ENCODE assay signal across 22 mouse cellular contexts in the genomic region with DNA sequence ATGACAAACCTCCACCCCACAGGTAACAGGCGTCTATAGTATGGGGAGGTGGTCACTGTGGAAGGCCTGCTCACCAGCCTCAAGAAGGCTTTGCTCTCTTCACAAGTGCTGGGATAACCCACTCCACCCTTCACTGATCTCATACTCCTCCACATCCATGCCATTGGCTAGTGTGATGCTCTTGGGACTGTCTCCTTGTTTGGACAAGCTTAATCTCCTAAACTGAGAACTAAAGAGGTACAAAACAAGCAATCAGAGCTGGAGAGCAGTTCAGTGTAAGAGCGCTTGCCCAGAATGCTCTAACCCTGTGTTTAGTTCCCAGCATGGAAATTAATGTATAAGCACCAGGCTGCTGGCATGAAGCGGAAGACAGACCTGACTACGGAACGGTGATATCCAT. TPM values are rescaled to one million over a fixed set of nuclear protein-coding genes. Genes with fewer than 3 reads are reported as not detected.
DNase-seq lines count a peak whose midpoint lies in the region; ATAC-seq lines count a peak whose summit lies in the region.
"Had no signal": no experiment of that assay in that cellular context is flagged by ENCODE, and none has a peak within 500 bp of the region (broad histone marks: within the 10 kb centered on the region; RNA-seq: fewer than 3 reads in every experiment).

No protein-coding gene starts in this region.

- no peak for ATAC-seq in midbrain, embryonic 11.5 days (ENCODE audit: low FRiP score)
- no peak for ATAC-seq in midbrain, embryonic 13.5 days
- no peak for ATAC-seq in liver, embryonic 13.5 days (ENCODE audit: low read depth)
- ATAC-seq: activated CD4-positive, CD25-positive, alpha-beta regulatory T cell, adult 4 months; forebrain, postnatal 0 days; hindbrain, postnatal 0 days; Patski had no signal

- WGBS in midbrain, embryonic 11.5 days, result 92% methylated on average over 5 of the region's 5 CpGs
- 93% methylated on average over 5 of the region's 5 CpGs for WGBS in midbrain, embryonic 13.5 days
- 85% methylated on average over 5 of the region's 5 CpGs for WGBS in liver, embryonic 13.5 days (ENCODE audit: insufficient replicate concordance)

- H3K36me3 ChIP-seq in midbrain, embryonic 11.5 days (ENCODE audit: control insufficient read depth, insufficient read depth, low read length), result no peaks in the 10 kb centered on the region
- H3K36me3 ChIP-seq in midbrain, embryonic 13.5 days, result no peaks in the 10 kb centered on the region
- H3K36me3 ChIP-seq in liver, embryonic 13.5 days, result peaks cover 35% of the 10 kb centered on the region
- H3K36me3 ChIP-seq: embryonic facial prominence, embryonic 15.5 days; forebrain, embryonic 12.5 days; heart, embryonic 10.5 days; heart, embryonic 15.5 days; hindbrain, embryonic 13.5 days had no signal

- no peak overlapping the region for H3K27ac ChIP-seq in midbrain, embryonic 11.5 days (ENCODE audit: low read depth, low read length)
- no peak overlapping the region for H3K27ac ChIP-seq in midbrain, embryonic 13.5 days
- H3K27ac ChIP-seq in liver, embryonic 13.5 days, result peak overlapping the region; percentile 97
- H3K27ac ChIP-seq: embryonic facial prominence, embryonic 15.5 days; forebrain, embryonic 12.5 days; heart, embryonic 10.5 days; heart, embryonic 15.5 days; hindbrain, embryonic 13.5 days; hindbrain, postnatal 0 days had no signal

- H3K9me3 ChIP-seq in midbrain, embryonic 11.5 days (ENCODE audit: control insufficient read depth, low read length), result no peaks in the 10 kb centered on the region
- no peaks in the 10 kb centered on the region for H3K9me3 ChIP-seq in midbrain, embryonic 13.5 days
- H3K9me3 ChIP-seq in liver, embryonic 13.5 days (replicated peaks), result no peaks in the 10 kb centered on the region
- H3K9me3 ChIP-seq: embryonic facial prominence, embryonic 15.5 days; forebrain, embryonic 12.5 days; heart, embryonic 10.5 days; heart, embryonic 15.5 days; hindbrain, embryonic 13.5 days had no signal

- peak; percentile 93 for DNase-seq in heart, adult 11 months
- no peak for DNase-seq in heart, adult 8-10 months (ENCODE audit: low spot score)
- peak; percentile 17 for DNase-seq in midbrain, embryonic 11.5 days (ENCODE audit: low spot score, missing footprints)
- DNase-seq in liver, embryonic 13.5 days, result no peak
- DNase-seq in skeletal muscle tissue, adult 2 months (ENCODE audit: low read depth, low spot score), result peak; percentile 62
- no peak for DNase-seq in spleen, postnatal 36 days (ENCODE audit: low spot score in 2 of 2)
- DNase-seq in cerebellum, postnatal 14 days, result no peak
- DNase-seq: adrenal gland, postnatal 14 days; cerebellum, adult 2 months; cerebellum, postnatal 10 days; embryo, embryonic 11 days; forebrain, postnatal 0 days; heart, postnatal 14 days had no signal

- H3K9ac ChIP-seq in midbrain, embryonic 11.5 days (ENCODE audit: low read length), result no peak overlapping the region
- no peak overlapping the region for H3K9ac ChIP-seq in midbrain, embryonic 13.5 days (replicated peaks)
- H3K9ac ChIP-seq in liver, embryonic 13.5 days, result peak overlapping the region; percentile 91
- H3K9ac ChIP-seq: embryonic facial prominence, embryonic 15.5 days; forebrain, embryonic 12.5 days; forebrain, postnatal 0 days; heart, embryonic 15.5 days; hindbrain, embryonic 13.5 days had no signal

- no peak overlapping the region for H3K4me2 ChIP-seq in midbrain, embryonic 11.5 days
- H3K4me2 ChIP-seq in midbrain, embryonic 13.5 days (replicated peaks), result no peak overlapping the region
- peak overlapping the region; percentile 93 for H3K4me2 ChIP-seq in liver, embryonic 13.5 days
- H3K4me2 ChIP-seq: embryonic facial prominence, embryonic 15.5 days; forebrain, embryonic 12.5 days; heart, embryonic 15.5 days; hindbrain, embryonic 13.5 days had no signal

- no peak overlapping the region for H3K4me3 ChIP-seq in midbrain, embryonic 11.5 days (ENCODE audit: low read depth, low read length)
- H3K4me3 ChIP-seq in midbrain, embryonic 13.5 days (replicated peaks), result no peak overlapping the region
- H3K4me3 ChIP-seq in liver, embryonic 13.5 days (replicated peaks), result no peak overlapping the region
- H3K4me3 ChIP-seq: embryonic facial prominence, embryonic 15.5 days; forebrain, embryonic 12.5 days; heart, embryonic 10.5 days; heart, embryonic 15.5 days; hindbrain, embryonic 13.5 days had no signal

- peaks cover 6% of the 10 kb centered on the region for H3K27me3 ChIP-seq in midbrain, embryonic 11.5 days (ENCODE audit: control insufficient read depth, insufficient read depth, low read length)
- peaks cover 23% of the 10 kb centered on the region for H3K27me3 ChIP-seq in midbrain, embryonic 13.5 days
- H3K27me3 ChIP-seq in liver, embryonic 13.5 days, result no peaks in the 10 kb centered on the region
- H3K27me3 ChIP-seq: embryonic facial prominence, embryonic 15.5 days; heart, embryonic 15.5 days; Patski had no signal

- no peaks in the 10 kb centered on the region; the same call in 1 of the 2 replicates for H3K4me1 ChIP-seq in midbrain, embryonic 11.5 days (ENCODE audit: control insufficient read depth, insufficient read depth, low read length)
- H3K4me1 ChIP-seq in midbrain, embryonic 13.5 days (replicated peaks), result peaks cover 12% of the 10 kb centered on the region
- peaks cover 96% of the 10 kb centered on the region for H3K4me1 ChIP-seq in liver, embryonic 13.5 days (replicated peaks)

RNA-seq across cellular contexts. Expression of a gene that starts 11.3 kb away (rescaled TPM):
- 10 to 100 TPM; 25.3 to 29.5 (median 28.3) TPM for total RNA-seq in heart, adult 8-10 months (2022)
- polyA plus RNA-seq in midbrain, embryonic 11.5 days (2014; fragmentation: Nextera tagmentation; extraction: Ambion mirVana), result 2.8 and 3.0 TPM in 2 replicates
- polyA plus RNA-seq in midbrain, embryonic 13.5 days (2015; fragmentation: Nextera tagmentation; extraction: Ambion mirVana), result 1.5 and 2.1 TPM in 2 replicates
- polyA plus RNA-seq in liver, embryonic 13.5 days (2015; fragmentation: Nextera tagmentation; extraction: Ambion mirVana), result 46.7 and 49.5 TPM in 2 replicates
- polyA plus RNA-seq: activated CD4-positive, CD25-positive, alpha-beta regulatory T cell, adult 4 months had no signal

Comparison
In these comparisons a context has a peak if more than half of its experiments do, and no peak if none do; other contexts are left out.
1. DNase-seq: peak in heart, adult 11 months (single experiment), midbrain, embryonic 11.5 days (single experiment) and skeletal muscle tissue, adult 2 months (single experiment); none in heart, adult 8-10 months (single experiment), liver, embryonic 13.5 days (single experiment), spleen, postnatal 36 days (0 of 2) and cerebellum, postnatal 14 days (0 of 2).
2. RNA of a gene that starts 11.3 kb away (polyA plus RNA-seq): 46.7 to 49.5 TPM in liver, embryonic 13.5 days; 2.8 to 3.0 TPM in midbrain, embryonic 11.5 days and 1.5 to 2.1 TPM in midbrain, embryonic 13.5 days; every median in the first group is over 10 times any median in the second.